Mouse (Mus musculus) erythroblast, embryonic 14.5 days (primary cell): Measurements from ENCODE around the gene Rab25. TPM values are rescaled to one million over a fixed set of nuclear protein-coding genes. Genes with fewer than 3 reads are reported as not detected.

Experiments
- H3K27me3 ChIP-seq: 2 replicates; pipeline ENCODE4 v1.6.1; 2012; ENCODE audit warnings: inconsistent platforms; ENCODE audit not compliant: control insufficient read depth
- H3K36me3 ChIP-seq: 2 replicates; pipeline ENCODE4 v1.6.1; 2012; ENCODE audit warnings: mild to moderate bottlenecking, inconsistent platforms; ENCODE audit not compliant: control insufficient read depth
- H3K4me1 ChIP-seq: 2 replicates; pipeline ENCODE4 v1.6.1; 2012; ENCODE audit warnings: inconsistent platforms; ENCODE audit not compliant: control insufficient read depth
- H3K4me3 ChIP-seq: replicated peaks from 2 replicates; pipeline ENCODE3; 2012; ENCODE audit warnings: moderate library complexity, mild to moderate bottlenecking, inconsistent platforms
- H3K9me3 ChIP-seq: 2 replicates; pipeline ENCODE4 v1.6.1; 2012; ENCODE audit warnings: low read length, inconsistent platforms, mixed read lengths; ENCODE audit not compliant: control insufficient read depth
- GATA1 ChIP-seq: IDR thresholded peaks from 2 replicates; pipeline ENCODE4 v1.6.1; 2012; ENCODE audit warnings: low read length, inconsistent platforms, mixed read lengths
- TAL1 ChIP-seq: IDR thresholded peaks from 3 replicates; pipeline ENCODE4 v1.6.1; 2012; ENCODE audit warnings: low read length, inconsistent platforms, mixed read lengths
- polyA plus RNA-seq: library from polyadenylated mRNA; stranded (reverse); fragments of >175 nt; gene quantifications from 2 replicates; pipeline ENCODE4 v1.2.3, GENCODE M21; 2012

The Rab25 gene
- polyA plus RNA-seq, 1 experiment = not detected

DNA sequence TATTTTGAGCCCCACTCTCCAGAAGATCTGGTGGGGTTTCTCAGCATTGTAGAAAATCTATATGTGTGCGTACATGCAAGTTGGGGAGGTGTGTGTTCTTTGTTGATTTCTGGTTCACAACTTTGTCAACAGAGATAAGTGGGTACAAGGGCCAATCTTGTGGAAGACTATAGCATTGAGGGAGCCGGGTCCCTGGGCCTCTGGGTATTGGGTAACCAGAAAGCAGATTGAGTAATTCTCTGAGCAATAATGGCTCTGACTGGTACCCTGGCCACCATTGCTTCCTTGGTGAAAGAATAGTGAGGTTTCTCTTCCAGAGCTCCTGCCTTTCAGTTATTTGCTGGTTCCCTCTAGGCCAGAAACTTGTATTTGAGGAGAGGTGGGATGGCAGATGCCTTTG, 21.0 kb upstream of the Rab25 start:
- Histone ChIP-seq H3K36me3 (peaks cover 61% of the 10 kb centered on the region), H3K4me1 (peaks cover 2% of the 10 kb centered on the region), H3K4me3 (no peak overlapping the region), H3K27me3 (no peaks in the 10 kb centered on the region), H3K9me3 (no peaks in the 10 kb centered on the region)
- no peak for TF ChIP-seq TAL1
- TF ChIP-seq GATA1 = no peak

DNA sequence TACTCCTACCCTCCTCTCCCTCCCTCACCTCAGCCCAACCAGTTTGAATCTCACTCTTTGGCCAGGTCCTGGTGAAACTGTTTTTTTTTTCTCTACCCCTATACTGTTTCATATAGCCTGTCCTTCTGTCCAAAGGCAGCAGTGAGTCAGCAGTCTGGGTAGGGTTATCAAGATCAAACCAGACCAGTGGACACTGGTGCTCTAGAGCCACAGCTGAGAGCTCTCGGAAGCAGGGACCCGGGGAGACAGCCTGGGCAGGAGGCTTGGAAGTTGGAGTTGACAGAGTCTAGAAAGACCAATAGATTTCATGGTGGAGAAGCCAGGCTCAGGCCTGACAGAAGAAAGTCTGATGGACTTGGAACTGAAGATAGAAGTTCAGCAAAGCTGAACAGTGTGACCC, 20.5 kb upstream of the Rab25 start:
- Histone ChIP-seq H3K36me3 (peaks cover 66% of the 10 kb centered on the region), H3K4me3 (no peak overlapping the region), H3K27me3 (no peaks in the 10 kb centered on the region), H3K9me3 (no peaks in the 10 kb centered on the region), H3K4me1 (peaks cover 2% of the 10 kb centered on the region)
- TF ChIP-seq GATA1 = no peak

DNA sequence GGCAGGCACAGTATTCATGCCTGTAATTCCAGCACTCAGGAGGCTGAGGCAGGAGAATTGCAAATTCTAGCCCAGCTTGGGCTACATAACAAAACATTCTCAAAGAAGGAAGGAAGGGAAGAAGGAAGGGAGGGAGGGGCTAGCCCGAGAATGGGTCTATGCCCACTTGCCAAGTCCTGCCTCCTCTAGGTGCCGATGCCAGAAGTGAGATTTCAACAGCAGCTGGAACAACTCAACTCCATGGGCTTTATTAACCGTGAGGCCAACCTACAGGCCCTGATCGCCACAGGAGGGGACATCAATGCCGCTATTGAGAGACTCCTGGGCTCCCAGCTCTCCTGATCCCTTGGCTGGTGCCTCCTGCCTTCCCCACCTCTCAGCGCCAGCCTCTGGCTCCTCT, 19.8 kb upstream of the Rab25 start:
- Histone ChIP-seq H3K4me3 (no peak overlapping the region), H3K9me3 (no peaks in the 10 kb centered on the region), H3K27me3 (no peaks in the 10 kb centered on the region), H3K36me3 (peaks cover 73% of the 10 kb centered on the region), H3K4me1 (peaks cover 2% of the 10 kb centered on the region)
- TF ChIP-seq TAL1 = no peak
- no peak for TF ChIP-seq GATA1

DNA sequence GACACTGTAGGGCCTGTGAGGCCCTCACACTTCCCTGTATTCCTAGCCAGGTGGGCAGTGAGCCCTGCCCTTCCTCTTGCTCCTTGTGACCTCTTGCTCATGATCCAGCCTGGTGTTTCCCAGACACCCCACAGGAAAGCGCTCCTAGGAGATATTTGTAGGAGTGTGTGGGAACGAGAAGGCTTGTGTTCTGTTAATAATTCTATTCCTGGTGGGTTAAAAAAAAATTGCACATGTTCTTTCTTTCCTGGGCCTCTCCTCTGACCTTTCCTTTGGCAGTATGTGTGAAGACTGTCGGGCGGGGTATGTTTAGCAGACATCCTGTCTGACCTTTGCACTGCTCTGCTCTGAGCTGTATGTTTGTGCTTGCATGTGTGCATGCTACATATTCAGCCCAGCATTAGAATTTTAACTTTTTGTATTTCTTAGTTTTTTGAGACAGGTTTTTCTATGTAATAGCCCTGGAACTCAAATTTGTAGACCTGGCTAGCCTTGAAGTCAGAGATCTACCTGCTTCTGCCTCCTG, 18.5 kb upstream of the Rab25 start:
- TF ChIP-seq GATA1 = no peak
- no peak for TF ChIP-seq TAL1
- no peaks in the 10 kb centered on the region for H3K27me3 ChIP-seq
- peaks cover 2% of the 10 kb centered on the region for H3K4me1 ChIP-seq
- H3K36me3 ChIP-seq = peaks cover 85% of the 10 kb centered on the region
- H3K4me3 ChIP-seq = no peak overlapping the region
- H3K9me3 ChIP-seq = no peaks in the 10 kb centered on the region

DNA sequence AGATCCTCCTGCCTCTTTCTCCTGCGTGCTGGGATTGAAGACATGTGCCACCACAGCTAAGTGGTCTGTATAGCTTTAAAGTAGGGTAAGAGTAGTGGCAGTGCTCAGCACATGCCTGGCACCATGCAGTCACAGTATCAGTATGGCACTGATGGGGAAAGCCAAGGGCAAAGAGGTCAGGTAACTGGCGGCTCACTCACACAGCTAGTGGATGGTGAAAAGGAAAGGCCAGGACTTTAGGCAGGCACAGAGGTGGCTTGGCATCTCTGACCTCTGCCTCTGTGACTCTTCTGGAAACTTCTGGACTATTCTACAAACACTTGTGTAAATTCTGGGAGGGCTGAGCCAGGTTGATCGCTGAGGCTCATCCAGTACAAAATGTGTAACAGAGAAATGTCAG, 18.0 kb upstream of the Rab25 start:
- no peak overlapping the region for H3K4me3 ChIP-seq
- H3K4me1 ChIP-seq = peaks cover 2% of the 10 kb centered on the region
- TF ChIP-seq GATA1 = no peak
- no peak for TF ChIP-seq TAL1
- H3K27me3 ChIP-seq = no peaks in the 10 kb centered on the region
- H3K9me3 ChIP-seq = no peaks in the 10 kb centered on the region
- peaks cover 90% of the 10 kb centered on the region for H3K36me3 ChIP-seq

DNA sequence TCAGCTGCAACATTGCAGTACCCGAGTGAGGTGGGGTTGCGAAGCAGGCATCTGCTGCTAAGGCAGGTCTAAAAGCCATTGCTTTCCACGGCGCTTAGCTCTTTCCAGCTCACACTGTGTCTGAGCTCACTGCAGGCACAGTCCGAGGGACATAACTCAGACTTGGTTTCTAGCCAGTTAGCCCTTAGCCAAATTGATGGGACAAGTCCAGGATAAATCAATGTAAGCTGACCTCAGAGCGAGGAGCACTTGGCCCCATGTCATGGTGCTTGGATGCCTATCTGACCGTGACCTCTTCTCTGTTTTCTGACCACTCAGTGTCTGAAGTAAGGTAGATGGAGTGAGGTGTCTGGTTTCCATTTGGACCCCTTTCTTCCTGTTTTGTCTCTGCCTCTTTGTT, 15.9 kb upstream of the Rab25 start:
- peaks cover 95% of the 10 kb centered on the region for H3K36me3 ChIP-seq
- H3K9me3 ChIP-seq = no peaks in the 10 kb centered on the region
- H3K4me1 ChIP-seq = peaks cover 3% of the 10 kb centered on the region
- TF ChIP-seq GATA1 (no peak), TAL1 (no peak)
- no peaks in the 10 kb centered on the region for H3K27me3 ChIP-seq
- no peak overlapping the region for H3K4me3 ChIP-seq

DNA sequence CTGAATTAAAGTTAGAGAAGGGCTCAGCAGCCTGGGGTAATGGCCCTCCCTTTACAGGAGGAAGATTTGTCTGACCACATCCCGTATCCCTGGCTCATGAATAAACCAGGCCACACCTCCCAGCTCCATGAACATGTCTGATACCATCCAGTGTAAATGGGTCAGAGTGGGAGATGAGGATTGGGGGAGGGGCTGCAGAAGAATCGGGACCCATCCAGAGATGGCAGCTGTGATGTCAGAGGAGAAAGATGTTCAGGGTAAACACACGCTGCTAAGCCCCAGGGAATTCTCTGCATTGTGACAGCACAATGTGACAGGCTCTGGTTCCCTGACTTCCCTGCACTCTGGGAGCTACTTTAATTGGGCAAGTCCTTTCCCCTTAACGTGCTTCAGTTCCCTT, 15.3 kb upstream of the Rab25 start:
- Histone ChIP-seq H3K36me3 (peaks cover 95% of the 10 kb centered on the region), H3K27me3 (no peaks in the 10 kb centered on the region), H3K9me3 (no peaks in the 10 kb centered on the region), H3K4me3 (no peak overlapping the region), H3K4me1 (peaks cover 3% of the 10 kb centered on the region)
- TF ChIP-seq GATA1 = no peak
- TF ChIP-seq TAL1 = no peak

DNA sequence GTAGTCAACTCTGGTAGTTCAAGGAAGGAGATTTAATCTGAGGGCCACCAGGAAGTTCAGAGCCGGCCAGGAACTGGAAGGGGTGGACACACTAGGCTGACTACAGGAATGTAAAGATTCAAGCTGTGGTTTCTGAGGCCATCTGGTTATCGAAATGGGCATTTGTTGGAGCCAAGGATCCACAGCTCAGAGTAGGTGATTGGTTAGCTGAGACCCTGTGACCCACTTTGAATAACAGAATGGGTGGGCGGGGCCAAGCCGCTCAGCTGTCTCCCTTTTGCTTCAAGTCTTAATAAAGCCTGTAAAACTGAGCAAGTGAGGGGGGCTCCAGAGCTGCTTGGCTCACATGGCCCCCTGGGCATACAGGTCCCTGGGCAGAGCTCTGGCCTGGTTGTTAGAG, 13.9 kb upstream of the Rab25 start:
- H3K4me1 ChIP-seq = peaks cover 2% of the 10 kb centered on the region; the same call in 1 of the 2 replicates
- no peaks in the 10 kb centered on the region for H3K9me3 ChIP-seq
- TF ChIP-seq GATA1 (no peak), TAL1 (no peak)
- H3K36me3 ChIP-seq = peaks cover 93% of the 10 kb centered on the region
- H3K4me3 ChIP-seq = no peak overlapping the region
- no peaks in the 10 kb centered on the region for H3K27me3 ChIP-seq

DNA sequence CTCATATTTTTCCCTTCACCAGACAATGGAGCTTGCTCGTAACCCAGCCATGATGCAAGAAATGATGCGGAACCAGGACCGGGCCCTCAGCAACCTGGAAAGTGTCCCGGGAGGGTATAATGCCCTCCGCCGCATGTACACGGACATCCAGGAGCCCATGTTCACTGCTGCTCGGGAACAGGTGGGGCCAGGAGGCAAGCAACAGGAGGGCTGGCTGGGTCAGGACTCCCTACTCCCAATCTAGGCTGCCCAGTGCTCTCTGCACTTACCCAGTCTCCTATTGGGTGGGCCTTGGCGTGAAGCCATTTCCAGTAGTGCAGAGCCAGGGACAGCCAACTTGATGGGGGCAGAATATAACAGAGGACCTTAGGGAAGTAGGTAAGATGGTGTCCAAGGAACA, 11.5 kb upstream of the Rab25 start:
- H3K4me3 ChIP-seq = no peak overlapping the region
- H3K4me1 ChIP-seq = peaks cover 21% of the 10 kb centered on the region
- no peak for TF ChIP-seq TAL1
- no peaks in the 10 kb centered on the region for H3K9me3 ChIP-seq
- H3K27me3 ChIP-seq = no peaks in the 10 kb centered on the region
- H3K36me3 ChIP-seq = peaks cover 90% of the 10 kb centered on the region

DNA sequence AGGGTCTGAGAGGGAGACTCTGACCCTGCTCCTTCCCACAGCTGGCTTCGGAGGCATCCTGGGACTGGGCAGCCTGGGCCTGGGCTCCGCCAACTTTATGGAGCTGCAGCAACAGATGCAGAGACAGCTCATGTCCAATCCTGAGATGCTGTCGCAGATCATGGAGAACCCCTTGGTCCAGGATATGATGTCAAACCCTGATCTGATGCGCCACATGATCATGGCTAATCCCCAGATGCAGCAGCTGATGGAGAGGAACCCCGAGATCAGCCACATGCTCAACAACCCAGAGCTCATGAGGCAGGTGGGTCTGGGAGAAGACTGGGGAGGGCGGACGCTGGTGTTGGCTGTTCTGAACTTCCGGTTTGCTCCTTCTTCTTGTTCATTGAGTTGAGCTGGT, 8.5 kb upstream of the Rab25 start:
- peaks cover 61% of the 10 kb centered on the region for H3K36me3 ChIP-seq

More for the DNA sequence above, 8.5 kb upstream of the Rab25 start:
- no peaks in the 10 kb centered on the region for H3K27me3 ChIP-seq
- H3K4me1 ChIP-seq = peaks cover 48% of the 10 kb centered on the region
- H3K4me3 ChIP-seq = no peak overlapping the region
- H3K9me3 ChIP-seq = no peaks in the 10 kb centered on the region
- TF ChIP-seq TAL1 = no peak
